Mouse (Mus musculus) mouse embryonic stem cell (cell line): Measurements from ENCODE around the gene Grm5.

Experiments used
- in situ Hi-C, 2 experiments: fragments of 300-500 bp; cut with MboI; formaldehyde crosslinking; loops; 1 replicate in 1 of 2; 3 replicates in 1 of 2; pipeline ENCODE4 v1.14.3; 2019 to 2020; ENCODE audit warnings: low sequenced_read_pairs in 2 of 2, low pct_unique_long_range_greater_than_20kb in 1 of 2, mixed read lengths in 1 of 2; ENCODE audit not compliant: unreplicated experiment in 1 of 2

Gene Grm5

DNA sequence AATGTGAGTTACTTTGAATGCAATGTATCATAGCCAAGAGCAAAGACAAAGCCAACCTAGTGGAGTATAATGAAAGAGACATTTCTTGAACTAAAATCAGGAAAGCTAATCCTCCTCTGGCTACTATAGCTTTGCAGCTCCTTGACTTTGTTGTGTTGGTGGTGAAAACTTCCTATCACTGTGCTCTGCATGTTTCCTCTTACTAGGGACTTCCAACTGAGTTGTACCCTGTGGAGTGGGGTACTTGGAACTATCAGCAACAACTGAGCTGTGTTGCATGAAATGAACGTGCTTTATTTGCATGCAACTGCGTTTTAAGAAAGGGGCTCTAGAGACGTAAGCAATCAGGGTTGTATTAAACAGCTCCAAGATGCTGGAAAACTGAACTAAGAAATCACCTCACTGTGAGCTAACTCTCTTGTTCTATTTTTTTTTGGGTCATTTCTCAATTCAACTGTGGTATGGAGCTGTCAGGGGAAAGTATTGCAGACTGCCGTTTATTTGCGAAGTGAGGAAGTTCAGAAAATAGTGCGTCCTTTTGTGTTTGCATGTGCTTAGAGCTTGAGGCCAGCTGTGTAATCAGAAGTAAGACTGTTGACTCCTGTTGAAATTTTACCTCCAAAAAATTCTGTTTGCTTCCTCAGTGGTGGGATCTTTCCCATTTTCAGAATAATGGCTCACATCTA is 532.9 kb downstream of the Grm5 start:
- in situ Hi-C loops = no loop called here

- in situ Hi-C loops = no loop called here
Measured at GRCm38 (mm10) chr7:88128080-88128848, 544.3 kb downstream of the Grm5 start.

GRCm38 (mm10) chr7:88129536-88130487 is 545.8 kb downstream of the Grm5 start:
- in situ Hi-C loops = no loop called here

DNA sequence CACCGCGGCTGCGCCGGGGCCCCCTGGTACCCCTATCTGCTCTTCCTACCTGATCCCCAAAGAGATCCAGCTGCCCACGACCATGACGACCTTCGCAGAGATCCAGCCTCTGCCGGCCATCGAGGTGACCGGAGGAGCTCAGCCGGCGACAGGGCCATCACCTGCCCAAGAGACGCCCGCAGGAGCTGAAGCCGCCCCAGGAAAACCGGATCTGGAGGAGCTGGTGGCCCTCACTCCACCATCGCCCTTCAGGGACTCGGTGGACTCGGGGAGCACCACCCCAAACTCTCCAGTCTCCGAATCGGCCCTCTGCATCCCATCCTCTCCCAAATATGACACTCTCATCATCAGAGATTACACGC is 546.5 kb downstream of the Grm5 start:
- in situ Hi-C loops = no loop called here

- in situ Hi-C loops = no loop called here
Measured at GRCm38 (mm10) chr7:88159542-88160241, 575.7 kb downstream of the Grm5 start.

DNA sequence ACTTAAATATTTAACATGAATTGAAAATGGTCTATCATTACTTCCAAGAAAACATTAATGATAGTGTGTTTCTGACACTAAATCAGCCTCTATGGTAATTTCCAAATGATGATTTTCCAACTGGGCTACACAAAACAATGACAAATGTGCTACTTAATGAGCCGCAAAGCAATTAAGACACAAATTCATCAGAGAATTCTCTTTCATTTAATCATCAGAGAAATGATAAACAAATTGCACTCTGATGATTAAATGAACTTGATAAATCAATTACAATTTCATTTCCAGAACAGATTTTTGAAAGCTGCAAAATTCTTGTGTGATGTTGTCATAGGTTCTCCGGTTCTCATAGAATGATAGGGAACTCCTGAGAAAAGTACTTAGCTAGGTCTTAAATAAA is 577.6 kb downstream of the Grm5 start:
- in situ Hi-C loops = no loop called here
